Mouse (Mus musculus) erythroblast, embryonic 14.5 days (primary cell): ENCODE measurements around the gene Ppargc1a.

Source experiments
- GATA1 ChIP-seq: IDR thresholded peaks from 2 replicates; pipeline ENCODE4 v1.6.1; 2012; ENCODE audit warnings: low read length, inconsistent platforms, mixed read lengths
- TAL1 ChIP-seq: IDR thresholded peaks from 3 replicates; pipeline ENCODE4 v1.6.1; 2012; ENCODE audit warnings: low read length, inconsistent platforms, mixed read lengths

GRCm38 (mm10) chr5:51415456-51415855 is 152.1 kb downstream of the Ppargc1a start:
- TF ChIP-seq TAL1 (no peak), GATA1 (no peak)
